Mouse (Mus musculus) heart, embryonic 13.5 days (tissue): Measurements from ENCODE around the gene Gsx2. TPM values are rescaled to one million over a fixed set of nuclear protein-coding genes. Genes with fewer than 3 reads are reported as not detected.

Source experiments
- ATAC-seq: fragments of 200-750 bp; cut with Nextera tagmentation; 2 replicates; pipeline ENCODE4 v1.8.0; 2017; ENCODE audit warnings: moderate TSS enrichment; ENCODE audit not compliant: insufficient number of reproducible peaks, low FRiP score, low TSS enrichment; ENCODE audit errors: extremely low read depth
- H3K27ac ChIP-seq: fragments of 300-500 bp; sonication (generic); replicated peaks from 2 replicates; pipeline ENCODE4 v1.5.1; 2015; ENCODE audit warnings: moderate library complexity, mild to moderate bottlenecking, inconsistent platforms
- H3K27me3 ChIP-seq: fragments of 300-500 bp; sonication (generic); replicated peaks from 2 replicates; pipeline ENCODE4 v1.6.1; 2015; ENCODE audit warnings: mild to moderate bottlenecking, inconsistent platforms
- H3K36me3 ChIP-seq: fragments of 300-500 bp; sonication (generic); 2 replicates; pipeline ENCODE4 v1.6.1; 2015; ENCODE audit warnings: mild to moderate bottlenecking, inconsistent platforms
- H3K4me1 ChIP-seq: fragments of 300-500 bp; sonication (generic); 2 replicates; pipeline ENCODE4 v1.6.1; 2015; ENCODE audit warnings: inconsistent platforms
- H3K4me2 ChIP-seq: fragments of 300-500 bp; sonication (generic); 2 replicates; pipeline ENCODE4 v1.6.1; 2015; ENCODE audit warnings: inconsistent platforms, mild to moderate bottlenecking, moderate library complexity
- H3K4me3 ChIP-seq: fragments of 300-500 bp; sonication (generic); 2 replicates; pipeline ENCODE4 v1.5.1; 2015; ENCODE audit warnings: moderate library complexity, mild to moderate bottlenecking, inconsistent platforms
- H3K9ac ChIP-seq: fragments of 300-500 bp; sonication (generic); 2 replicates; pipeline ENCODE4 v1.6.1; 2015; ENCODE audit warnings: inconsistent platforms, mild to moderate bottlenecking, moderate library complexity
- H3K9me3 ChIP-seq: fragments of 300-500 bp; sonication (generic); 2 replicates; pipeline ENCODE4 v1.6.1; 2016; ENCODE audit warnings: inconsistent platforms
- WGBS: fragments of 180-500 bp; shearing (Covaris S2); methylation state at CpG from one replicate; pipeline ENCODE4 v1.1.7; 2015; ENCODE audit warnings: mixed read lengths; 5-methylcytosine and 5-hydroxymethylcytosine counted together
- polyA plus RNA-seq: library from polyadenylated mRNA; unstranded; fragments of >200 nt; fragmentation: Nextera tagmentation; extraction: Ambion mirVana; gene quantifications from 2 replicates; pipeline ENCODE4 v1.2.1, GENCODE M21; 2015

Gene Gsx2
- polyA plus RNA-seq, 1 experiment from 2014 or later = not detected

GRCm38 (mm10) chr5:75118840-75119239 lies 43.4 kb downstream of the Gsx2 start:
- WGBS = 54% methylated on average over 7 of the region's 7 CpGs
- H3K9me3 ChIP-seq = no peaks in the 10 kb centered on the region
- no peaks in the 10 kb centered on the region for H3K36me3 ChIP-seq
- ATAC-seq = no peak
- no peaks in the 10 kb centered on the region for H3K4me1 ChIP-seq
- peaks cover 10% of the 10 kb centered on the region; the same call in 1 of the 2 replicates for H3K27me3 ChIP-seq
- H3K4me2 ChIP-seq = no peak overlapping the region
- no peak overlapping the region for H3K4me3 ChIP-seq
- no peak overlapping the region for H3K27ac ChIP-seq
- no peak overlapping the region for H3K9ac ChIP-seq

GRCm38 (mm10) chr5:75121646-75122045 lies 46.2 kb downstream of the Gsx2 start:
- no peaks in the 10 kb centered on the region for H3K36me3 ChIP-seq
- ATAC-seq = no peak
- no peak overlapping the region for H3K27ac ChIP-seq
- WGBS = 37% methylated on average over 5 of the region's 5 CpGs
- no peak overlapping the region for H3K4me2 ChIP-seq
- H3K9me3 ChIP-seq = no peaks in the 10 kb centered on the region
- no peak overlapping the region for H3K9ac ChIP-seq
- H3K4me3 ChIP-seq = no peak overlapping the region
- H3K4me1 ChIP-seq = no peaks in the 10 kb centered on the region
- H3K27me3 ChIP-seq = peaks cover 1% of the 10 kb centered on the region; the same call in 1 of the 2 replicates

Other genes with a start within 250 kb of the Gsx2 start
- gene Chic2, start 30.8 kb upstream of the Gsx2 start, polyA plus RNA-seq = 18.6 and 24.8 TPM in 2 replicates
- gene Pdgfra, start 76.7 kb downstream of the Gsx2 start, polyA plus RNA-seq = 16.6 and 20.7 TPM in 2 replicates